Mouse (Mus musculus) mouse trophoblast stem cell (cell line): ENCODE data around the gene Rfx1.

Experiments
- in situ Hi-C, 2 experiments: fragments of 300-500 bp; cut with MseI, MboI; formaldehyde crosslinking; loops; 2 replicates in 1 of 2; 3 replicates in 1 of 2; pipeline ENCODE4 v1.15.1; 2025

The Rfx1 gene

GRCm38 (mm10) chr8:84144636-84145245, 78.1 kb downstream of the Rfx1 start:
- in situ Hi-C loops, result no loop called here
